Mouse (Mus musculus) brain, embryonic 18.5 days (tissue): ENCODE results near the gene Kdelr1.

ENCODE experiments used
- DNase-seq: peaks from one replicate; pipeline ENCODE4 v3.0.0-alpha.2; 2012; ENCODE audit warnings: low read depth, low spot score

Kdelr1 gene

DNA sequence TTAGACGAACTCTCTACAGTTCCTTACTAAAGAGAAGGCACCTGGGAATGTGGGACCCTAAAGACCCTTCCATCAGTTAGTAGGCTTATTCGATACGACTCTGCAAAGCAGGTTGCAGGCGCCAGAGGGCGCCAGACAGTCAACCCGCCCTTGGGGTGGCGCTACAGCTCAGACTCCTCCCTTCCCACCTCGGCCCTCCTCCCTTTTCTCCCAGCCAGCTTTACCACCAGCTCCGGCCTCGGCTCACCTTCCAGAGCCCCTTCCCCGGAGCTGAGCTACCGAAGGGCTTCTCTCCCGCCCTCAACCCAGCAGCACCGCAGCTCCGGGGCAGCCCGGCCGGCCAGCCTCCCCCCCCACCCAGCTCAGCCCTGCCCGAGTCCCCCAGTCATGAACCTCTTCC, at the start of gene Kdelr1:
Gene Kdelr1 (plus strand): TSS at position 149 of the 400 bp plus-strand sequence.
- peak; percentile 73 for DNase-seq

DNA sequence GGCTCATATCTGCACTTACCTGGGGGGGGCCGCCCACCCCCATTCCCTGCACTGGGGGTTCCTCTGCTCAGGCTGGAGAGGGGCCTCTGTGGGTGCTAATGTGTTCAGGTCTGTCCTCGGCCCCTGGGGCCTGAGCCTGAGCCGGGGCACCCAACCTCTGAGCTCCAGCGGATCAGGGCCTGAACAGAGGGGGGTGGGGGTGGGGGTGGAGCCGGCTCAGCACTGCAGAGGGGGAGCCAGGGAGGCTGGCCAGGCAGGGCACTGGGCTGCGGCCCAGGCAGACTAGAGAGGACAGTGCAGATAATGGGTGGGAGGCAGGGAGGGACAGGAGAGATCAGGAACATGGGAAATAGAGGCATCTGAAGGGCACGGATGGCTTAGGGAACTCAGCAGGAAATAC, 48.0 kb upstream of the Kdelr1 start, which contains the start of gene Kcnj14:
Gene Kcnj14 (minus strand): TSS at position 185 of the 400 bp plus-strand sequence.
- no peak for DNase-seq

DNA sequence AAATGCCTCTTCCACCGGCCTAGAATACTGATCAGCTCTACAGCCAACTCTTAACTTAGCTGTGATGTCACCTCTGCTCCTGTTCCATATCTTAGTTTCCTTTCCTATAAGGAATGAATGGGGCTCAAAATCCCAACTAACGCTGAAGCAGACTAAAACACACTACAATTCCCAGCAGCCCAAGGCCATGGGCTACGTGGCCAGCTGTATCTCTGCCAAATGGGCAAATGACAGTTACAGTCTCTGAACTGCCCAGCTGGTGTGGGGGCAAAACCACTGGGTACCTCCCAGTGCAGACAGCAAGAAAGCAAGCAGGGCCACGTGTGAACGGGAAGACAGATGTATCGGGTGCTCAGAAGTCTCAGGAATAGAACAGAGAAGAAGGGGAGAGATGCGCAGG, 45.9 kb upstream of the Kdelr1 start:
- DNase-seq: no peak

DNA sequence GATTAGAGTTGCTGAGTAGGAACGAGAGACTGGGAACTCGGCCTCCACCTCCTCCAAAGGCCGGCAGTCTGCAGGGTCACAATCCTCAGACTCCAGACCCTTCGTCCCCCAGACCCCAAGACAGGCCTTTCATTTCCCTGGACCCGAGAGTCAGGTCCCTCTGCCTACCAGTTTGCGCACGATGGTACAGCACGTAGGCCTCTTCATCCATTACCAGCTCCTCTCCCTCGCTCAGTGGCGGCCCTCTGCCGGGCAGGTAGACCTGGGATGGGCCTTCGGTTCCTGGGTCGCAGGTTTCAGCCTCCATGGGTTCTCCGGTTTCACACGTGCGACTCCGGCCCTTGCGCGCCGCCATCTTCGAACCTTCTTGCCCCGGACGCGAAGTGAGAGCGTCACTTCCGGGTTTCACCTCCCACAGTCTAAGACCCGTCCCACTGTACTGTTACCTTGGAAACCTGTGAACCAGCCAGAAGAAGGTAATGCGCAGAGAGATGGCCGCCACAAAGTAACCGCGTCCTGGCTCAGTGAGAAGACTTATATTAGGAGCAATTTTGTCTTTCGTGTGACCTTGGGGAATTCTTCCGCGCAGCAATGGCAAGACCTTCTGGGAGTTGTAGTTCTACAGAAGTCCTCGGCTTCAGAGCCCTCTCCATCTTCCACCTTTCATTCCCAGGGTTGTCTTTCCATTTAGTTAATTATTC, 42.0 kb upstream of the Kdelr1 start, which contains the start of gene Grwd1:
Gene Grwd1 (minus strand): TSS at position 518 of the 701 bp plus-strand sequence.
- peak; percentile 87 for DNase-seq

DNA sequence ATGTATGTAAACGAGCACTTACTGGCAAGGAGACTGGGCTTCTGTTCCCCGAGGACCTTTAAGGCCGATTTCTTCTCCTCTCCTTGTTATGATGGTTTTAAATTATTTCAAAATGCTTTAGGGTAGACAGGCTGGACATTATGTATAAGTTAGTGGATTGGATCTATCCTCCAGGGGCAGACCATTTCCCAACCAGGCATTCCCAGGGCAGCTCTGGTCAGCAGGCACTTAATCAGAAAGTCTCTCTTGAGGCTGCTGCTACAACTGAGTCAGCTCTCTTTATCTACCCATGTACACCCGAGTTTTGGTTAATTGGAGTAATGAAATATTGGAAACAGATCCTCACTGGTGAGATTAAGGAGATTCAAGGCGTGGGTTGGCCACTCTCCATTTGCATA, 41.4 kb upstream of the Kdelr1 start:
- no peak for DNase-seq

DNA sequence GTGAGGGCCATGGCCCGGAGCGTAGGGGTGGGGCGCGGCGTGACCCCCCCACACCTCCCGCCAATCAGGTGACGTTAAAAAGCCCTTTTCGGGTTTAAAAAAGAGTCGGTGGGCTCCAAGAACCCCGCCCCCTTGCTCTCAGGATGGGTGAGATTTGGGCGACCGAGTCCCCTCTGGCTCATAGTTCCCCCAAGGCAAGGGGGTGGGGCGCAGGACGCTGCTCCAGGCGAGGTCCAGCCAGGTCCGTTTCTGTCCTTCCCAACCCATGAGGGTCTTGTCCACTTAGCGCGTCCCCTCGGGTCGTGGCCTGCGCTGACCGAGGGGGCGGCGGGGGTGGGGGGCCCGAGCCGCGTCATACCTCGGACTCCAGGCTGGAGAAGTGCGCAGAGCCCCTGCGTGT, 40.1 kb upstream of the Kdelr1 start:
- no peak for DNase-seq

DNA sequence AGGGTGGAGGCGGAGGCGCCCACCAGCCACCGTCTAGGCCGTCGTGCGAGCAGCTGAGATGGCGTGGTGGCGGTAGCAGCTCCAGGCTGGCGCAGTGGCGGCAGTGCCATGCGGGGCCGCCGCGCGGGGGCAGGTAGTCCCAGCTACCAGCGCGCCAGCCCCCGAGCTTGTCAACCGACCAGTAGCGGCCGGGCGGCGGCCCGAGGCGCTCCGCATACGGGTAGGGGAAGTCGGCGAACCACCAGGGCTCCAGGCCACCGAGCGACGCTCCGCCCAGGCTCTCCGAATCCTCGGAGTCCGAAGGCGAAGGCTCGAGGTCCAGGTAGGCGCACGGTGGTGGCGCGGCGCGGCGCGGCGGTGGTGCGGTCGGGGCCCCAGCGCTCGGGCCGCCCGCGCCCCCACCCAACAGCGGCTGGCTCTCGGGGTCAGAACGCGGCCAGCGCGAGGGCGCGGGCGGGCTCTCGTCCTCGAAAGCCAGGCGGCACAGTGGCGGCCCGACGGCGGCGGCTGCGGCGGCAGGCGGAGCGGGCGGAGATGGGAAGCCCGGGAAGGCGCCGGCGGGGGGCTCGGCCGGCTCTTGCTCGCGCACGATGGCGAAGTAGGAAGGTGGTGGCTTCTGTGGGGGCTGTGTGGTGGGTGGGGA, 39.3 kb upstream of the Kdelr1 start:
- DNase-seq: no peak

DNA sequence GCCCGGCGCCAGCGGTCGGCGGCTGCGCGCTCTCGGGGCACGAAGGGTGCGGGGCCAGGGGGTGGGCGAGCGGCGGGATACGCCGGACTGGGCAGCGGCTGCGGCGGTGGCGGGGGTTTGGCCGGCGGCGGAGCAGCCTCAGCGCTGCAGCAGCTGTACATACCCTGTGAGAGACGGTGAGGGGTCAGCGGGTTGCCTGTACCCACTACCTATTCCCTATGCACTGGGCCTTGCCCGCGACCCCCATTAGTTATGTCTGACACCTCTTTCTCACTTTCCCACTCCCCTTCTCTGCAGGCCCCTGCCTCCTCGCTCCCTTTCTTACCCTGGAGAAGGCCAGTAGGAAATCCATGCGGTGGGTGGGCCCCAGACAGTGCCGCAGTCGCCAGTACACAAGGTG, 38.6 kb upstream of the Kdelr1 start:
- no peak for DNase-seq

DNA sequence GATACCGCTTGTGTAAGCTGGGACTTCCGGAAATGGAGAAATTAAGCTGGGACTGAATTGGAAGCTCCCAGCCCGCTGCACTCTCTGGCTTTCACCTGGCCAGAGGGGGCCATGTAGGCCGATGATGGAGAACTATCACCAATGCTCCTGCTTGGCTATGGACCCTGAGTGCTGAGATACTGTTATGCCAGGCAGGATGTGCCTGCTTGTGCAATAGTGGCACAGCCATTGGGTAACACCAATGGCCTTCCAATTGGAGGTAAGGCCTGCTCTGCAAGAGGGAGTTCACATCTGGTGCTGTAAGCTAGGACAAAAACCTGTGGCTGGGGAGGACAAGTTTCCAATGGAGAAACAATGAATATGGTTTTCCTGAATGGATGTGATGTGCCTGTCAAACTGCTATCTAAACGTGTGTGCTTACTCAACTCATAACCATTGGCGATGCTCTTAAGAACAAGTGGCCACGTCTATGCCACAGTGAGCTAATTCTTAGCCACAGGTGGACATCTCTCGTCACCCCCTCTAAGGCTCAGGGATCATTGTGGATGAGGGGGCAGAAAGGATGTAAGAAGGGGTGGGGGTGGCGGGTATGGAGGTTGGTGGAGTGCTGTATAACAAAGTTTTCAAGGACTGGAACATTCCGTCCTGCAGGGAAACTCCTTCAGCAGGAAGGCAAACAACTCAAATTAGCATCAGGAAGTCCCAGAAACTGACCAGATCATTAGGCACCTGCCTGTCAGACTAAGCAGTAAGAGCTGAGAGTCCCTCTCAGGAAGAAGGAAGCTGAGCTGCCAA, 29.4 kb upstream of the Kdelr1 start:
- no peak for DNase-seq

DNA sequence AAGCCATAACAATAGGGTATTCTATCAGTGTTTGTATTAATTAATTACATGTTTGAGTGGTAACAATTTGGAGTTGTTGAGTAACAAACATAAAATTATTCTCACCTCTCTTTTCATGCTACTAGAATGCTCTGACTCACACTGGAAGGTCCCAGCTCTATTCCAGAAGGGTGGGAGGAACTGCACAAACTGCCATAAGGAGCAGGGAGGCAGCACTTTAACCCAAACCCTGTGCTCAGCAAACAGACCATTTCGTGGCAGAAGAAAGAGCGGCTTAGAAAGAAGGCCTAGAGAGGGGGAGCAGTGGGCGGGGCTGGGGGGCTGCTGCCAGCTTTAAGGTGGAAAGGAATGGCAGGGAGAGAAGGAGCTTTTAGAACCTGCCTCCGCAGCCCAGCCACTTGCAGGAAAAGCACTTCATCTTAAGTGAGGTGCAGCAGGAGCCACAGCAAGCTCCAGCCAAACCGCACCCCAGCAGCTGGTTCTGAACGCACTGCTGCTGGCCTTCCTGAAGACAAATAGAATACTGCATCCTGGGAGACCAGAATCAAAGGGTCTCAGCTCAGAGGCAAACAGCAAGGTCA, 24.0 kb upstream of the Kdelr1 start:
- DNase-seq: no peak

DNA sequence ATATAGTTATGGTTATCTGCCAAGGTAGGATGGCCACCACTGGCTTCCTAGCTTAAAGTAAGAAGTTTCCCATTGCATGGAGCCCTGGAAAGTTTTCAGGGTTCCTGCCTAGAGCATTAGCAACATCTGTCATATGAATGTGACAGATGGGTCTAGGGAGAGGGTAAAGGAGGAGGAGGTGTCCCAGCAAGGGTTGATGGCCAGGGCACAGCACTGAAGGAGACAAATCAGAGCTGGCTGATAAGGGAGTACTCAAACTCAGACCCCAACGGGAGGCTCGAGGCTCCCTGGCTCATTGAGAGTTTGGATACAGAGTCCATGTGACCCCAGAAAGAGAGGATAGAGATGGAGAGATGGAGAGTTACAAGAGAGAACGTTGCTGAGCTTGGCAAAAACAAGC, 21.9 kb upstream of the Kdelr1 start:
- no peak for DNase-seq

DNA sequence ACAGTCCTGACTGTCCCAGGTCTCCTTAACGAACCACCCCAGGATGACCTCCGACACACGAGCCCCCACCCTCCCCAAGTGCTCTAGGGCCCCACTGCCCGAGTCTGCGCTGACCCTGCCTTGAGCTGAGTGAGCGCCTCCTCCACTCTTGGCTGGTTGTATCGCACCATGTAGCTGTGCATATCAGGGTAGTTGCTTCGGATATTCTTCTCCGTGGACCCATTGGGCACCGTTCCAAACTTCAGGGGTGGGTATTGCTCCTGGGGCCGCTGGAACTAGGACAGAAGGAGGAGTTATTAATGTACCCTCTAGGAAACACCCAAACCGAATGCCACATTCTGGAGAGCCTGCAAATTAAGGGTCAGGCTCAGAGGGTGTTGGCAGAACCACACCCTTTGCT, 19.5 kb upstream of the Kdelr1 start:
- no peak for DNase-seq

DNA sequence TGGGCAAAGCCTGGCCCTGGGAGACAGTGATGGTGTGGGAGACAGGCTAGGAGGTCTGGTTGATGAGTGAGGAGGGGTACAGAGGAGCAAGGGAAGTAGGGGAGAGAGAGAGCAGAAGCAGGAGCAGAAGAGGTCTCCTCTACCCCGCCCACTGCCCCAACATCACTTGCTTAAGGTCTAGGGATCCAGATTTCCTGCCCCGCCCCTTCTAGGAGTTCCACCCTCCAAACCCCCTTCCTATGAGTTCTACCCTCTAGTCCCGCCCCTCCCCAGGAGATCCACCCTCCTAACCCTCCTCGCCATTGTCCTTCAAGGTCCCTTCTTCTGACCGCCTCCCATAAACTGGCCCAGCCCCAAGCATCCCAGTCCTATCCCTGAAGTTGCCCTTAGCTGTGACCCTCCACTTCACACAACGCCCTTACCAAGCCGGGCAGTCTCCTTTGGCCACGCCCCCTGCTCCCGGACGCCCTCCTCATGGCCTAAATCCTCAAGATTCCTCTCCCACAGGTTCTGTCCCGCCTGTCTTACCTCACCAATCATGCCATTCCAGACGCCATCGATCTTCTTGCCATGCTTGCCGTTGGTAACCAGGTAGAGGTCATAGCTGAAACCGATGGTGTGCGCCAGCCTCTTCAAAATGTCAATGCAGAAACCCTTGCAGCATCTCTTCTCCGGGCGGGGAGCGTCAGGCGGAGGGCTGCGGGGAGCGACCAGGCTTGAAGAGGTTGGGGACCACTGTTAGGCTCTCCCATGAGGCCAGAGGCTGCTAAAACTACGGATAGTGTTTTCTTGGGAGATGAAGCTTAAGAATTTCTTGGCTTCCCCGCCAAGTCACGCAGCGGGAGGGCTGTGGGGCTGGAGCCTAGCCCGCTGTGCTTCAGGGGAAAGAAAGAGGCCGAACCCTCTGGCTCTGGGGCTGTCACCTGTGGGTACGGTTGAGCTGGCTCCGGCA, 15.3 kb upstream of the Kdelr1 start:
- no peak for DNase-seq

DNA sequence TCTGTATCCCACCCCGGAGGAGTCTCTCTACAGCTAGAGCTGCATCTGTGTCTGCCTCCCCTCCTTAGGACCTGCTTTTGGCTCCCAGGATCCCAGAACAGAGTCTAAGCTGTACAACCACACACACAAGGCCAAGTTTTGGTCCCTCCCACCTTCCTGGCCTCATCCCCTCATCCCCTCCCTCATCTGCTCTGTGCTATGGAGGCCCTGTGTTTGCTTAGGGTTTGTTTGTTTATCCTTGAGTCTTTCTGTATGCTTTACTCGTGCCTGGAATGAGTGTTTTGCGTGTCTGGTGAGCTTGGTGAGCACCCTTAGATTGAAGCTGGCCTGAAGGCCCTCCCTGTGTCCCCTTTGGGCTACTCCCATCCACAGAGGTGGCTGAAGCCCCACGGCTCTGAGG, 13.6 kb upstream of the Kdelr1 start:
- no peak for DNase-seq

DNA sequence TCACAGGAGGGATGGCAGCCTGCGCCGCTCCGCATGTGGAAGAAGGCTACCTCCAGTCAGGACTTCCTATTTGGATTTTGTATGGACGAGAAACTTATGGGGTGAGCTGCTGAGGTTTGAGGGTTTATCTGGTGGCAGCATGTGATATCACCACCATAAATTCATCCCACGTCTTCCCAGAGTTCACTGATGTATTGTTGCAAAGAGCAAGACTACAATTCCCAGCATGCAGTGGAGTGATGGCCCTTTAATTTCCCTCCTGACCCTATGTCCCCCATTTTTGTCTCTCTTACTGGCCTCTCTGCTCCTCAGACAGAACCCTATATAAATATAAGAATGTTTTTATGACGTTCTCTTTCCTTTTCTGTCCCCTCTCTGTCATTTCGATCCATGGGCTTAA, 9.8 kb upstream of the Kdelr1 start:
- DNase-seq: no peak

DNA sequence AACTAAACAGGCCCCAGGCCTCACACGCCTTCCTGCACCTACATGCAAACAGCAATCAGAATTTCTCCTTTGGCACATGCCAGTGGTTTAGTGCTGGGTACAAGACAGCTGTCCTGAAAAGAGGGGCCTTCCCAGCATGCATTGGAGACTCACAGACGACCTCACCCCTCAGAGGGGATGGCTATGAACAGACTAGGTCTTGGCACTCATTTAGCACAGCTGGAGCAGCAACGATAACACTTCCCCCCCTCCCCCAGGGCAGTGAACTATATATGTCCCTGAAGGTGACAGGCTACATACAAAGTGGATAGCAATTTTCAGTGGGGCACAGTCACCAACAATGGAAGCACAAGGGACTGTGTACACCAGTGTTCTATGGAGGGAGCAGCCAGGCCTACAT, 8.1 kb upstream of the Kdelr1 start:
- DNase-seq: no peak

DNA sequence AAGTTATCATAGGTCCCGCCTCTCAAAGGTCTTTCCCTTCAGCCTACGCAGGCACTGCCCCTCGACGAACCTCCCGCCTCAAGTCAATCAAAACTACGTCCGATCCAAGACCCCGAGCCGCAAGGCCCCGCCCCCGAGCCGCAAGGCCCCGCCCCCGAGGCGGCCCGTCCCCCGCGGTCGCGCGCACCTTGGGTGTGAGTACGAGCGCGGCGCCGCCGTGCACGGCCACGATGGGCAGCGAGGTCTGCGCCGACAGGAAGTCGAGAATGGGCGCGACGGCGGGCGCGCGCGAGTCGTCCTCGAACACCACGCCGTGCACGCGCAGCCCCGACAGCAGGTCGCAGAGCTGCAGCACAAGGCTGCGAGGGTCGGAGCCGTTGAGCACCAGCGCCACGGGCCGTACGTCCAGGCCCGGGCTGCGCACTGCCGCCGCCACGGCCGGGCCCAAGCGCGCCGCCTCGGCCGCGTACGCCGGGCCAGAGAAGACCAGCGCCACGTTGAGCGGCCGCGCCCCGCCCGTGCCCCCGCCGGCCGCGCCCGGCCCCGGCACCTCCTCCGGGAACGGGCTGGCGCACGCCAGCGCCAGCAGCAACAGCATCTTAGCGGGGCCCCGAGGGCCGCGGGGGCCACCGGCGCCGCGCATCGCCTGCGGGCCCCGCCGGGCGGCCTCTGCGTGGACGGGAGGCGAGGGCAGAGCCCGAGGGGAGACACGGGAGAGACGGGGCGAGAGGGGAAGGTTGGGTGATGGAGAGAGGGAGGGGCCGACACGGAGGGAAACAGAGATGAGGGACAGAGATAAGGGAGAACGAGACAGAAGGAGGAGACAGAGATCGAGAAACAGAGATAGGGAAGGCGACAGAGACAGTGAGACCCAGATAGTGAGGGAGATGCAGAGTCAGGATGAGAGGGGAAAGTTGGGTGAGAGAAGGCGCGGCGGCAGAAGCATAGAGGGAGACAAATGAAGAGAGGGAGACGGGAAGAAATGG, 6.4 kb upstream of the Kdelr1 start:
- DNase-seq: peak; percentile 78

DNA sequence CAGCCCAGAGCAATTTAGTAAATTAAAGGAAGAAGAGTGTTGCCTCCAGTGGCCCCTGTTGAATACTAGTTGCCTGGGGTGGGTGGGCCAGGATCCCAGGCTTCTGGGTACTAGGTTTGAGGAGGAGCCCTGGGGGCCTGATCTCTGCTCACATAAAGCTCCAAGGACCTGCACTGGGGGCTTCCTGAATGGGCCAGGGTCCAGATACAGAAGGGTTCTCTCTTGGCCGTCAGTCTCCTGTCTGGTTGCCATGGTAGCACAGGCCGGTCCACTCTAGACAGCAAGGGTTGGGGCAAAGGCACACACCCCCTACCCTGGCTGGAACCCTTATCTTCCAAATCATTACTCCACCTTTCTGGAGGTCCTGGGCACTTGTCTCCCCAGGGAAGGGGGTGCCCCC, 4.7 kb upstream of the Kdelr1 start:
- no peak for DNase-seq

DNA sequence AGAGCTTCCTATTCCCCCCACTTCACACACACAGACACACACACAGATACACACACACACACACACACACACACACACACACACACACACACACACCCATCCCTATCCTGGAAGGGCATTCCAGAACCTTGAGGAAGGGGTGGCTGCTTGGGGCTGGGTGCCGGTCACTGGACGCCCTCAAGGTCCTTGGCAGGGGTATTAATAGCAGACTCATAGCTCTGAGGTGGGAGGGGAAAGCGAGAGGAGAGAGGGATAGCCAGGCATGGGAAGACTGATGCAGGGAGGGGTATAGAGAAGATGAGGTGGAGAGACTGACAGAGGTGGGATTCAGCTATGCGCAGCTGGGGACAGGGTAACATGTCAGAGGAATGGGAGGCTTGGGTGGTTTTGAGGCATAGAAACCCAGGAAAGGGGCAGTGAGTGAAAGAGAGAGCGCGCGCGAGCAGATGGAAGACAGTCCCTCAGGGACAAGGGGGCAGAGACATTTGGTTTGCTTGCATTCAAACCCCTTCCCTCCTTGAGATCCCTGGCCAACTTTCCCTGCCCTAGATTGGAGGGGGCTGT, 3.4 kb upstream of the Kdelr1 start:
- no peak for DNase-seq

DNA sequence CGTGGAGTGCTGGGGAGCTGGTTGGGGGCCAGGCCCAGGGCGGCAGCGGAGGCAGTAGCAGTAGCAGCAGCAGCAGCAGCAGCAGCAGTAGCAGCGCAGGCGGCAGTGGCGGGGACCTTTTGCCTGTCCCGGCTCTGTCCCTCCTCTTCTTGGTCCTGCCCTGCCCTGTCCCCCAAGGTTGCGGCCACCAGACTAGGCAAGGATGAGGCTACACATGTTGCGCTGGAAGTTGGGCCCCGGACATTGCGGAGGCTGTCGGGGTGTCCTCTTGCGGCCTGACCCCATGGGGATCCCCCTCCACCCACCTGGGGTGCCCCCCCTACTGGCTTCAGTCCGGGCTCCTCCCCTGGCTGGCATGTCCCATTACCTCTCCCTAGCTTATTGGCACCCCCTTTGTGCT, 2.8 kb upstream of the Kdelr1 start:
- DNase-seq: no peak
